Mouse (Mus musculus) liver, adult 2 months (tissue): Measurements from ENCODE around the gene Nanog.

Experiments
- CTCF ChIP-seq: fragments of 200-500 bp; IDR thresholded peaks from 2 replicates; pipeline ENCODE4 v1.5.1; 2011; ENCODE audit warnings: low read depth, low read length, control low read depth
- POLR2A ChIP-seq: fragments of 200-500 bp; IDR thresholded peaks from 2 replicates; pipeline ENCODE4 v1.6.1; 2011; ENCODE audit warnings: low read length, control low read depth; ENCODE audit not compliant: insufficient read depth; ENCODE audit errors: extremely low read depth

DNA sequence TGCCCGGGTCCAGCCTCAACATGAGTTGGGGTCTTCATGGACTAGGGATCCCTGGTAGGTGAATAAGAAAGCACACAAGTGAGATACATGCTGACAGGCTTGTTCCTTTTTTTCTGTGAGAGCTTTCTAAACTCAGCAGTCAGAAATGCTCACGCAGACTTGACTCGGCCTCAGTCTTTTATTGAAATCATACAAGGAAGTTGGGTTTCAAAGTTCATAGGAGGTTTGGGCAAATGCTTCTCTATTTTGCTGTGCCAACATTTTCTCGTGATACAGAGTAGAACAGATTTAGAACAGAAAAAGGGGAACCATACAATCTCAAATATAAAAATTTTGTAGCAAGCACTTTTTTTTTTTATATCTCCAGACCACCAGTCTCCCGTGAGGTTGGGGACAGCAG is 49.7 kb upstream of the Nanog start:
- TF ChIP-seq POLR2A, result no peak
- no peak for TF ChIP-seq CTCF
